Mouse (Mus musculus) testis, adult 2 months (tissue): ENCODE results near the gene Med12l. TPM values are rescaled to one million over a fixed set of nuclear protein-coding genes. Genes with fewer than 3 reads are reported as not detected.

ENCODE experiments used
- H3K27ac ChIP-seq: fragments of 200-500 bp; 2 replicates; pipeline ENCODE4 v1.5.1; 2012; ENCODE audit warnings: low read depth, low read length; ENCODE audit not compliant: control insufficient read depth, insufficient read depth
- H3K27me3 ChIP-seq: fragments of 200-500 bp; 2 replicates; pipeline ENCODE4 v1.6.1; 2012; ENCODE audit warnings: mild to moderate bottlenecking, low read length, moderate library complexity; ENCODE audit not compliant: control insufficient read depth, insufficient read depth
- H3K36me3 ChIP-seq: fragments of 200-500 bp; 2 replicates; pipeline ENCODE4 v1.6.1; 2012; ENCODE audit warnings: mild to moderate bottlenecking, low read length; ENCODE audit not compliant: control insufficient read depth, insufficient read depth
- H3K4me1 ChIP-seq: fragments of 200-500 bp; 2 replicates; pipeline ENCODE4 v1.6.1; 2012; ENCODE audit warnings: low read length; ENCODE audit not compliant: control insufficient read depth, insufficient read depth
- H3K4me3 ChIP-seq: fragments of 200-500 bp; 2 replicates; pipeline ENCODE4 v1.5.1; 2012; ENCODE audit warnings: low read depth, mild to moderate bottlenecking, low read length, moderate library complexity, mixed read lengths; ENCODE audit not compliant: control insufficient read depth
- CTCF ChIP-seq: fragments of 200-500 bp; IDR thresholded peaks from 2 replicates; pipeline ENCODE4 v1.5.1; 2012; ENCODE audit warnings: low read depth, mild to moderate bottlenecking, inconsistent platforms, low read length, moderate library complexity; ENCODE audit not compliant: control insufficient read depth, insufficient read depth, insufficient replicate concordance
- POLR2A ChIP-seq: fragments of 200-500 bp; IDR thresholded peaks from 2 replicates; pipeline ENCODE4 v1.6.1; 2012; ENCODE audit warnings: low read depth, mild to moderate bottlenecking, inconsistent platforms, low read length, moderate library complexity; ENCODE audit not compliant: control insufficient read depth
- polyA plus RNA-seq: library from polyadenylated mRNA; depleted of rRNA; stranded (reverse); fragments of >200 nt; gene quantifications from 2 replicates; pipeline ENCODE4 v1.2.3, GENCODE M21; 2012

Gene Med12l
- polyA plus RNA-seq, 1 experiment = 4.6 TPM

DNA sequence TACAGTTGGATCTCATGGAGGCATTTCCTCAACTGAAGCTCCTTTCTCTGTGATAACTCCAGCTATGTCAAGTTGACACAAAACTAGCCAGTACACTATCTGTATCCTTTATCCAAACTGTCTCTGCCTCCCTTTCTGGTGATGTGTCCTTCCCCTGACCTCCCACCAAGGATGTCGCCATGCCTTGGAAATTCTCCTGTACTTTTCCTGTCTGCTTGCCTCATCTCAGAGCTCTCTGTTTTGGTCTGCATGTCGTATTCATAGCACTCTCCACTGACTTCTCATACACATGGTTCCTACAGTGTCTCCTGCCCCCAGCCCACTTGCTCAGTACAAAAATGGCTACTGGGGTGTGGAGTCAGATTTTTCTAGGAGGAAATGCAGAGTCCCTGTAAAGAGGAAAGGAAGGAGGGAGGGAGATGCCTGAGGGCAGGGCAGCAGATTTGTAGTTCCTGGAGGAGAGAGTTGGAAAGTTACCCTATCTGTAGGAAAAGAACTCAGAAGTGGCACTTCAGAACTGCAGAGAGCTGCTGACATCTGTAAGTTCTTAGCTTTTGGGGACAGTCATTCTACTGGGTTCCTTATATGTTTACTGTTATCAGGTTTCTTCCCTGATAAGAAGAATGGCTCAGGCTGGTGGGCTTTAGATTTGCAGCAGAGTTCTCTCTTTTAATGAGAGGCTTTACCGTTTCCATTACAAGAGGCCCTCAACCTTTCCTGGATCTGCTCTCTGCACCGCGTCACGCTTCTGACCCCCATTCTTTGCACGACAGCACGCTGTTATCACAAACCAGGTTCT is 136.1 kb downstream of the Med12l start:
- Histone ChIP-seq H3K27ac (no peak overlapping the region), H3K4me1 (no peaks in the 10 kb centered on the region), H3K27me3 (no peaks in the 10 kb centered on the region), H3K4me3 (no peak overlapping the region), H3K36me3 (no peaks in the 10 kb centered on the region)
- TF ChIP-seq CTCF = no peak
- TF ChIP-seq POLR2A = no peak

- Histone ChIP-seq H3K4me1 (no peaks in the 10 kb centered on the region), H3K27ac (no peak overlapping the region), H3K27me3 (no peaks in the 10 kb centered on the region), H3K4me3 (no peak overlapping the region), H3K36me3 (no peaks in the 10 kb centered on the region)
- TF ChIP-seq CTCF = no peak
- TF ChIP-seq POLR2A = no peak
Measured at GRCm38 (mm10) chr3:59145194-59145593, 139.6 kb downstream of the Med12l start.

DNA sequence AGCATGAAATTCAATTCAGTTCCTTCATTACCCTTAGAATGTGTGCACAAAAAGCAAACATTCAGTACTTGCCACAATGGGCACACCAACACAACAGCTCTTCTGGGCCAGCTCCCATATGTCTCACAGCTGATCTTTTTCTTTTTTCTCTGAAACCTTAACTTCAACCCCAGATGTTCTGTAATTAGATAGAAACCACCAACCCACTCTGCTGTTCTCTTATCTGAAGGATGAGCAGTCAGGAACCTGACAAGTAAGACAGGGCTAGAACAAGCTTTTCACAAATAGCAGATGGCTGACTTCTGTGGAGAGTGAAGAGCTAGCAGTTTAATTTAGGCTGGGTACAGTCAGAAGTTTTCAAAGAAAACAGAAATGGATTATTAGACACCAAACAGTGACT is 144.0 kb downstream of the Med12l start:
- TF ChIP-seq POLR2A = no peak
- TF ChIP-seq CTCF = no peak
- H3K4me1 ChIP-seq = no peaks in the 10 kb centered on the region
- H3K36me3 ChIP-seq = no peaks in the 10 kb centered on the region
- no peak overlapping the region for H3K4me3 ChIP-seq
- no peaks in the 10 kb centered on the region for H3K27me3 ChIP-seq
- no peak overlapping the region for H3K27ac ChIP-seq

GRCm38 (mm10) chr3:59150624-59151023 is 145.0 kb downstream of the Med12l start:
- Histone ChIP-seq H3K4me3 (no peak overlapping the region), H3K27ac (no peak overlapping the region), H3K36me3 (no peaks in the 10 kb centered on the region), H3K4me1 (no peaks in the 10 kb centered on the region), H3K27me3 (no peaks in the 10 kb centered on the region)
- TF ChIP-seq CTCF (no peak), POLR2A (no peak)

DNA sequence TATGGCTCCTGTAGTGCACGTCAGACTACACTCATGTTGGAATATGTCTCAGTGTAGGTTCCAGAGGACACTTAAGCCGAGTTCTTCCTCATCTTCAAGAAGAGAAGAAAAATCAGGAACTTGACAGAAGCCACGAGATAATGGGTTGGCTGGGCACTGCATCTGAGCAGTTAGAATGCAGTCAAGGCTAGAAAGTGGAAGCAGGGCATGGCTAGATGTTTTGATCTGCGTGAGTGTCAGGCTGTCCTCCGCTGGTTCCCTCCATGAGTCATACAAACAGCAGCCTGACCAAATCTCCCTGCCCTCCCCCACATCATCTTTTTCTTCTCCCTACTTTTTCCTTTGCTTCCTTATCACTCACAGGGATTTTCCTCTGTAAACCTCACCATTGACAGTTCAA is 147.8 kb downstream of the Med12l start, which contains the start of gene P2ry14:
Gene P2ry14, minus strand, starts transcription at position 195 of the 400 bp plus-strand sequence.
- Histone ChIP-seq H3K27me3 (no peaks in the 10 kb centered on the region), H3K27ac (no peak within 1 kb of the TSS), H3K4me3 (no peak within 1 kb of the TSS), H3K4me1 (no peaks in the 10 kb centered on the region), H3K36me3 (no peaks in the 10 kb centered on the region)
- TF ChIP-seq CTCF = no peak
- TF ChIP-seq POLR2A = no peak

DNA sequence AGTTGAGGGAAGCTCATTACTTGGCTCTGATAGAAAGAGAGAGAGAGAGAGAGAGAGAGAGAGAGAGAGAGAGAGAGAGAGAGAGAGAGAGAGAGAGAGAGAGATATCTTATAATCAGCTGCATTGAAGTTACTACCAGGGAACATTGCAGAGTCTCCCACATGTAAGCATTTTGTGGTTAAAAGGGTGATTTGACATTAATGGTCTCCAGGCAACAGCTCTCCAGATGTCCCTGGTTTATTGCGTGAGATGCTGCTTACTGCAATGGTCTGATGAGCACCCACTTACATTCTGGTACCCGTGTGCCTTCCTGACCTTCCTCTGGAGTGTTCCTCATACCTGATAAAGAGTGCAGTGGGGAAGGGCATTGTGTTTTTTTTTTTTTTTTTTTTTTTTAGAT is 149.3 kb downstream of the Med12l start:
- H3K4me3 ChIP-seq = no peak overlapping the region
- no peaks in the 10 kb centered on the region for H3K27me3 ChIP-seq
- no peaks in the 10 kb centered on the region for H3K36me3 ChIP-seq
- no peak overlapping the region for H3K27ac ChIP-seq
- TF ChIP-seq POLR2A = no peak
- no peak for TF ChIP-seq CTCF
- H3K4me1 ChIP-seq = no peaks in the 10 kb centered on the region

DNA sequence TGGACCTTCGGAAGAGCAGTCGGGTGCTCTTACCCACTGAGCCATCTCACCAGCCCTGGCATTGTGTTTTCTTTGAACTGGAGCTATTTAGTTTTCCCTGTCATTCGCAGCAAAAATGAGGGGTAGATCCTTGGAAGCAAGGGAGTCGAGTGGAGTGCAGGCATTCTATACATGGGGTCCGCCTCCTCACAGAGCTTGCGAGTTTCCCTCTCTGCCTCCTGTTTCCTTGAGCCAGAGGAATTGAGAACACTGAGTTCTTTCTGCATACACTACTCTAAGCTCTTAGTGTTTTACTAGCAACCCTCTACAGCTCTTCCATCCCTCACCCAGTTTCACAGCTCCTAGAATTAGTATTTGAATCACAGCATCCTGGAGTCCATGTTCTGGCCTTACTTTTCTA is 149.8 kb downstream of the Med12l start:
- no peak for TF ChIP-seq POLR2A
- TF ChIP-seq CTCF = no peak
- Histone ChIP-seq H3K4me1 (no peaks in the 10 kb centered on the region), H3K27ac (no peak overlapping the region), H3K4me3 (no peak overlapping the region), H3K36me3 (no peaks in the 10 kb centered on the region), H3K27me3 (no peaks in the 10 kb centered on the region)
